Mouse (Mus musculus): ENCODE measurements at regions not wholly inside any gene's neighbourhood (a gene's known extent, or its start where the extent isn't known, plus 50 kb on each side); places are given as distances from the start of the nearest gene placed in this dataset.
A peak's percentile ranks its signal among the peaks of the same experiment; 100 is the strongest.

DNA sequence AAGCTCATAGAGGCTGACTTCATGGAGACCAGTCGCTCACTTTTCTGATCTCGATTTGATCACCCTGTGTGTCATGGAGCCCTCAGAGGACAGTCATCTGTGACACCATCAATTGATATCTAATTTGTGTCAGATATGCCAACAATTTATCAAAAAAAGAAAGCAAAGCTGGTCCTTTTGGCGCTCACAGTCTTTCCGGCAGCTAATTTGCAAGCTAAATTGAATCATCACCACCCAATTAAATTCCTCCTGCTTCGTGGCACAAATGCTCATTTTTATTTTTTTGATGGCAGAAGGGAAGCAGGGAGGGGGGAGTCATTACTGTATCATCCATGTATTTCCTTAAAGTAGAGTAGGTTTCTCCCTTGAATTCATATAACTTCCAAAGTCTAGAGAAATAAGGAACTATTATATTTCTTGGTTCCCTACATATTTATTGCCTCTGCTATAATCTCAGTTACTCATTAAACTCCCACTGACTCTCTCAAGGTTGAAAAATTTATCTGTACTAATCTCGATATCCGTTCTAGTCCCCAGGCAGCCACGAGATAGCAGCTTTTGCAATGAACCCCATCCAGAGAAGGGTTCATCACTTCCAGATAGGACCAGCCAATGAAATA lies 325.8 kb downstream of the Gpam start:
- intact Hi-C loops (cut with DNase I) = no loop called here
- no peak for DNase-seq

- no peak for DNase-seq
- intact Hi-C loops (cut with DNase I) = no loop called here
Measured at GRCm38 (mm10) chr19:54787171-54787570, 339.9 kb downstream of the Gpam start.

- no peak for DNase-seq
- intact Hi-C loops (cut with DNase I) = no loop called here
Measured at GRCm38 (mm10) chr19:54783729-54784128, 343.3 kb downstream of the Gpam start.

- intact Hi-C loops (cut with DNase I) = no loop called here
- no peak for DNase-seq
Measured at GRCm38 (mm10) chr19:54757761-54758160, 369.3 kb downstream of the Gpam start.

DNA sequence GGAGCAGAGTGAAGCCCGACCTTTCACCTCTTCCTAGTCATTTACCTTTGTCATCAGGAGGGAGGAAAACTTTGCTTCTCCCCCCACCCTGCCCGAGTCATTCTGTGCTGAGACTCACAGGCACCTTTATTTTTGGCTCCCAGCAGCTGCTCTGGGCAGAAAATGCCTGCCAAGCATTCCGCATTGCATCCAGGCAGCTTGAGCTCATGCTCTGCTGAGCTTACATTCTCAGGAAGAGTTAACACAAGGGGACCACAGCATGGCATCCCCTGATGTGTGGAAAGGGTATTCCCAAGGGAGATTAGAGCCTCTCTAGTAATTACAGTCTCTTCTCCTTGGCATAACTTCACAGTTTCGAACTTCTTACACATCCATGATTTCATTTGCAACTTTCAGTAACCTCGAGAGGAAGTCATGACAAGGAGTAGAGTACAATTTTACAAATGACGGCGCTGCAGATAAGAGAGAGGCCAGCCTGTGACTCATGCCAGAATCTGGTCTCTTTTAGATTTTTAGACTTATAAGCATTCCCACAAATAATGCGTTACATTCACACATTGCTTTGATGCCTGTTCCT lies 370.3 kb downstream of the Gpam start:
- peak in 1 of 2 experiments; percentile 15 for DNase-seq
- intact Hi-C loops (cut with DNase I) = no loop called here

DNA sequence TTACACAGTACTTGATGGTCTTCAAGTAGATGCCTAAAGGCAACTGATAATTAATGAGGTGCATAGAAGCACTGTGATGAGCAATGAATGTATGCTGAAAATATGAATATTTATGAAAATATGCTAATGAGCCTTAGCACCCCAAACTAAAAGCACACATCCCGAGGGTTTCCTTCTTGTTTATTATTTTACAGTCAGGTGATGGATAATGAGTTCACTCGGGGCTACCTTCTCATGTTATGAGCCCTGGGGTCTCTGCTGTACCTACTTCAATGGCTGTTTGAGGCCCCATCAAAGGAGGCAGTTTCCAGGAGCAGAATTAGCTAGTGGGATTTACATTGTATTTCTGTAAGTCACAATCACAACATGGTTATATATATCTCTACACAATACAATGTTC lies 371.6 kb downstream of the Gpam start:
- intact Hi-C loops (cut with DNase I) = no loop called here
- no peak for DNase-seq

- intact Hi-C loops (cut with DNase I) = no loop called here
- DNase-seq = no peak
Measured at GRCm38 (mm10) chr19:54733938-54734337, 393.1 kb downstream of the Gpam start.

GRCm38 (mm10) chr19:54731749-54732148 lies 395.3 kb downstream of the Gpam start:
- DNase-seq = no peak
- intact Hi-C loops (cut with DNase I) = no loop called here

DNA sequence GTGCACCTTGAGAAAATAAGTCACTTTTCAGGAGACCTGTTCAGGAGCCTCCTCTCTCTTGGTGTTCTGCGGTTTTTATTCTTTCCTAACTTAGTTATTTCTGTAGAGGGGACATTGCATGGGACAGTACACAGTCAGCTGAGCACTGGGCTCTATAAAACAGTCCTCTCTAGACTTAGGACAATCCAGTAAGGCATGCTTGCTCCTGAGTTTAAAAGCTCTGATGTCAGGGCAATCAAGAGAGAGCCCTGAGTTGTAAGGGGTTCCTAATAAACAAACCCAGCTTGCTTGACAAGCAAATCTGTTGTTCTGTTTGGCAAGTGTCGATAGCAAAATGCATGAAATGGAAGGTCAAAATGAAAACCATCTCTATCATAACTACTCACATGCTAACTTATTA lies 395.7 kb downstream of the Gpam start:
- intact Hi-C loops (cut with DNase I) = no loop called here
- DNase-seq = no peak

DNA sequence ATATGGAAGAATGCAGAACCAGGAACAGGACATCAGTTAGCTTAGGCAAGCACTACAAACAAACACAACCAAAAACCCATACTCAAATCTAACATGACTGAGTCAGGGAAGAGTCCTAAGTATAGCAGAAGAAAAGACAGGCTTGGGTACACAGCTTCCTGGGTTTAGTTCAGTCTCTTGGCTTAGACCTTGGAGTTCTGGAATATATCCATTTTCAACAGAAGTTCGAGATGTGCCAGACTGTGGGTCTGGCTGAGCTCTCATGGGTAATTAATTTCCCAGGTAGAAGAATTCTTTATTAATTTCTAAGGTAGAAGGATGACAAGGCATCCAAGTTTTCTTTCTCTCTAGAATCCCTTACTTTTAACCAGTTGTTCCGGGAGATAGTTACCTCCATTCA lies 396.2 kb downstream of the Gpam start:
- intact Hi-C loops (cut with DNase I) = no loop called here
- no peak for DNase-seq

- DNase-seq = no peak
- intact Hi-C loops (cut with DNase I) = no loop called here
Measured at GRCm38 (mm10) chr19:54730296-54730695, 396.7 kb downstream of the Gpam start.

- no peak for DNase-seq
- intact Hi-C loops (cut with DNase I) = no loop called here
Measured at GRCm38 (mm10) chr19:54722091-54722490, 404.9 kb downstream of the Gpam start.

DNA sequence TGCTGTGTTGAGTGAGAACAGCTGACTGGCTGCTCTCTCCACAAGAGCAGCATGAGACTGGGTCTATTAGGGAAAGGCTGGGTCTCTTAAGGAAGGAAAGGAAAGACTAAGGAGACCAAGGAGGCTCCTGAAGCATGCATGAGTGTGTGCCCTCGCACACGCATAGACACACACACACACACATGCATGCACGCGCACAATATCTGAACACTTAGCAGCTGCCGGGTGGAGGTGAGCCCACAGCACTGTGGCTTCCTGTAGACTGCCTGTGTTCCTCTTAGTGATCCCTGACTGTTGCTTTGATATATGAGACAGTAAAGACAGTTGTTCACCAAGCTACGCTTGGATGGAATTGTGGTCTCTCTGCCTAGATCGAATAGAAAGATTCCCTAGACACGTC lies 429.6 kb downstream of the Gpam start:
- no peak for DNase-seq
- intact Hi-C loops (cut with DNase I) = no loop called here

GRCm38 (mm10) chr19:54693714-54694113 lies 433.3 kb downstream of the Gpam start:
- intact Hi-C loops (cut with DNase I) = no loop called here
- DNase-seq = no peak

DNA sequence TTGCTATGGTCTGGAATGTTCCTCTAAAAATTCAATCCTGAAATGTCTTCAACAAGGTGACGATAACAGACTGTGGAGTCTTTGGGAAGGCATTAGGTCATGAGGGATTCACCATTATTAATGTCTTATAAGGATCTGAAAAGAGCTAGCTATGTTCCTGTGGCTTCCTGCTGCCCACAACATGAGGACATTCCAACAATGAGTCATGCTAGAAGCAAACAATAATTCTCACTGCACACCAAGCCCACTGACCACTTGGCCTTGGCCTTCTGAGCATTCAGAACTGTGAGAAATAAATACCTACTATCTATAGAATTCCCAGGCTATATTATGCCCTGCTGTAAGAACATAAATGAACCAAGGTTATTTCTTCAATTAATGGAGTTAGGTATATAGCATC lies 433.9 kb downstream of the Gpam start:
- no peak for DNase-seq
- intact Hi-C loops (cut with DNase I) = no loop called here

- no peak for DNase-seq
- intact Hi-C loops (cut with DNase I) = no loop called here
Measured at GRCm38 (mm10) chr19:54691861-54692260, 435.2 kb downstream of the Gpam start.

DNA sequence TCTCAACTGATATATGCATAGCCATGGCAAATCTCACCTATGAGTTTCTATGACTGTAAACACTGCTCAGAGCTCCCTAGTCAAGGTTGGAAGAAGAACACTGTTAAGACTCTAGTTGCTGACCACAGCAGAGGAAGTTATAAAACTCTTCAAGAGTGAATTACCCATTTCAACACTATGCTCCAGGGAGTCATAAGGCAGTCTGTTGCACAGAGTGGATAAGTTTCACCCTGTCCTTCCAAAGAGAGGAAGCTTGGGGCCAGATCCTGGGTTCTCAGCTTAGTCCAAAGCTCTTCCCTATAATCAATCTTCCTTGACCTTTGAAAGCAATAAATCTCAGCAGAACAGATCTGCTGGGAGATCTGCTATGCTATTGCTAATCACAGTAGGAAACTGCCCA lies 438.4 kb downstream of the Gpam start:
- DNase-seq = no peak
- intact Hi-C loops (cut with DNase I) = no loop called here

DNA sequence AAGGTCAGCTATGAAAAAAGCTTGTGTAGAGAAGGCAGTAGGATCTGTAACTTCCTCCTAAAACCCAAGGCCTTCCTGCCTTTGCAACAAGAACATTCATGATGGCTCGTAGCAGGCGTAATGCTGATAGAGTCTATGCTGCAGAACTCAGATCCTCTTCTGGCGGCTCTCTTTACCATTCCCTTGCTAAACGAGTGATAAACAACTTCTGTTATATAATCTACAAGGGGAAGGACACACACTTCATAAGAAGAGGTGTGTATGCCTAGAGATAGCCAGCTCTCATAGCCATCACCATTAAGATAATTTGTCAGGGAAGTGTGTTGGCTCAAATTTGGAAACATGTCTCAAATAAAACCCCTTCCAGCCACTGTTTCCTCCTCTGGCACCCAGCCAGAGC lies 441.9 kb downstream of the Gpam start:
- intact Hi-C loops (cut with DNase I) = no loop called here
- DNase-seq = no peak

Measured in heart, postnatal 14 days (tissue).